Mouse (Mus musculus) lung, embryonic 16.5 days (tissue): ENCODE data around the gene Topbp1. TPM values are rescaled to one million over a fixed set of nuclear protein-coding genes. Genes with fewer than 3 reads are reported as not detected.

ENCODE experiments used
- ATAC-seq: fragments of 200-750 bp; cut with Nextera tagmentation; 2 replicates; pipeline ENCODE4 v1.8.0; 2017; ENCODE audit warnings: low read depth, mild to moderate bottlenecking, moderate library complexity
- H3K27ac ChIP-seq: fragments of 300-500 bp; sonication (generic); 2 replicates; pipeline ENCODE4 v1.5.1; 2014; ENCODE audit warnings: mild to moderate bottlenecking, control low read depth, low read length
- H3K27me3 ChIP-seq: fragments of 300-500 bp; sonication (generic); 2 replicates; pipeline ENCODE4 v1.6.1; 2014; ENCODE audit warnings: low read depth, low read length, mixed read lengths; ENCODE audit not compliant: control insufficient read depth, insufficient read depth
- H3K36me3 ChIP-seq: fragments of 300-500 bp; sonication (generic); 2 replicates; pipeline ENCODE4 v1.6.1; 2014; ENCODE audit warnings: low read length; ENCODE audit not compliant: control insufficient read depth, insufficient read depth
- H3K4me1 ChIP-seq: fragments of 300-500 bp; sonication (generic); replicated peaks from 2 replicates; pipeline ENCODE4 v1.6.1; 2014; ENCODE audit warnings: low read length, mixed read lengths; ENCODE audit not compliant: control insufficient read depth, insufficient read depth
- H3K4me2 ChIP-seq: fragments of 300-500 bp; sonication (generic); 2 replicates; pipeline ENCODE4 v1.6.1; 2014; ENCODE audit warnings: low read depth, low read length, control low read depth
- H3K4me3 ChIP-seq: fragments of 300-500 bp; sonication (generic); 2 replicates; pipeline ENCODE4 v1.5.1; 2014; ENCODE audit warnings: mild to moderate bottlenecking, low read length, control low read depth
- H3K9ac ChIP-seq: fragments of 300-500 bp; sonication (generic); 2 replicates; pipeline ENCODE4 v1.6.1; 2014; ENCODE audit warnings: low read length, control low read depth
- H3K9me3 ChIP-seq: fragments of 300-500 bp; sonication (generic); 2 replicates; pipeline ENCODE4 v1.6.1; 2016; ENCODE audit warnings: low read length; ENCODE audit not compliant: control insufficient read depth
- WGBS: fragments of 180-500 bp; shearing (Covaris S2); extraction: QIAGEN DNeasy Blood & Tissue Kit; methylation state at CpG from one replicate; pipeline ENCODE4 v1.1.7; 2014; 5-methylcytosine and 5-hydroxymethylcytosine counted together
- polyA plus RNA-seq: library from polyadenylated mRNA; unstranded; fragments of >200 nt; fragmentation: Nextera tagmentation; extraction: Ambion mirVana; gene quantifications from 2 replicates; pipeline ENCODE4 v1.2.1, GENCODE M21; 2015

Topbp1 gene
- 57.7 and 64.0 TPM in 2 replicates for polyA plus RNA-seq

DNA sequence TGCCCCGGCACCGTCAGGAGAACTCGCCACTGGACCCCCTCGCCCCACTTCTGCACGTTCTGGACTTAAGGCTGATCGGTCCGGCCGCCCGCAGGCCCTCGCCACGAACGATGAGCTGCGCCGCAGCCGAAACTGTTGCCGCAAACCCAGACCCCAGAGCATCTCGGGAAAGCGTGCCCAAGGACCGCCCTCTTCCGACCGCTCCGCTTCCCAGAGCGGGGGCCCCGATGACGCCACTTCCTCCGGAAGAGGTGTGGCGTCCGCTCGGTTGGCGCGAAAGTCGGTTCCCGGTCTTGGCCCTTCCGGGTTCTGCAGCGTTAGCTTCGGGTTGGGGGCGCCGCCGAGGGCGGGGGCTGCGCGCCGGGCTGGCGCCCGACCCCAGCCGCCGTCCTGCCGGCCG lies at the start of gene Topbp1, which contains the start of gene 1300017J02Rik:
TSS of gene Topbp1 (plus strand) at position 289 of the 400 bp plus-strand sequence.
TSS of gene 1300017J02Rik (minus strand) at position 156 of the 400 bp plus-strand sequence.
- Histone ChIP-seq H3K27me3 (no peaks in the 10 kb centered on the region), H3K4me1 (peaks cover 17% of the 10 kb centered on the region), H3K9me3 (no peaks in the 10 kb centered on the region), H3K27ac (peak within 1 kb of the TSS; percentile 88), H3K36me3 (peaks cover 12% of the 10 kb centered on the region), H3K4me3 (peak within 1 kb of the TSS; percentile 86), H3K9ac (peak within 1 kb of the TSS; percentile 94), H3K4me2 (peak within 1 kb of the TSS; percentile 72)
- ATAC-seq: peak; percentile 97
- WGBS: under 1% methylated on average over 33 of the region's 49 CpGs

DNA sequence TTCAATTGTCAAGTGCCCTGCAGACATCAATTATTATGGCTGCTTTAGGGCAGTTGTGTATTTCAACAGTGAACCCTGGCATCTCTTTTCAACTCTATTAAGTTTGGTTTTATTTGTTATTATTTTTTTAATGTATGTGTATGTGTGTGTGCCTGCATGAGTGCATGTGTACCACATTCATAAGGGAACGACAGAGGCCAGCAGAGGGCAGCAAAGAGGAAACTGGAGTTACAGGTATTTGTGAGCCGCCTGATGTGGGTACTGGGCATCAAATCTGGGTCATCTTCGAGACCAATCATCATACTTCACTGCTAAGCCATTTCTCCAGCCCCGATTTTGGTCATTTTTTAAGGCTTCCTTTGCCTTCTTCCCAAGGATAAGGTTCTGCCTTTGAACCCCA lies 39.2 kb upstream of the Topbp1 start:
- no peak for ATAC-seq
- 85% methylated on average over 4 of the region's 4 CpGs for WGBS

DNA sequence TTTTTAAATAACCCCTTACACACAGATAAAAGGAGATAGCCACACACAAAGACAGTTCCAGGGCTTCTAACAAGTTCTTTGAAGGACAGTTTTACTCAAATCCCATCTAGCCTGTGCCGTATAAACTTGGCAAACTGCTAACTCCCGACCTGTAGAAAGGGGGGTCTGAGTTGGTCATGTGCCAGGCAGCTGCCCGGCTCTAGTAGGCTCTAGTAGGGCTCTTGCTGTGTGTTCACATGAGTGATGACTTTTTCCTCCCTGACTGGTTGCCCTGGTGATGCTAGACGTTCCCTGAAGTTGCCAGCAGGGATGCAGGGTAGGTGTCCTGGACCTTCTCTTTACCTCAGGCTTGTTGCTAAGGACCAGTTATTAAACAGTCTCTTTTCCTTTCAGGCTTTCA lies 33.9 kb upstream of the Topbp1 start:
- Histone ChIP-seq H3K4me2 (no peak overlapping the region), H3K9ac (no peak overlapping the region), H3K27ac (no peak overlapping the region), H3K4me1 (no peaks in the 10 kb centered on the region), H3K27me3 (no peaks in the 10 kb centered on the region), H3K36me3 (no peaks in the 10 kb centered on the region), H3K9me3 (no peaks in the 10 kb centered on the region), H3K4me3 (no peak overlapping the region)
- 5% methylated on average over 4 of the region's 4 CpGs for WGBS
- no peak for ATAC-seq

More for the DNA sequence above, 39.2 kb upstream of the Topbp1 start:
- no peaks in the 10 kb centered on the region for H3K9me3 ChIP-seq
- H3K4me2 ChIP-seq: no peak overlapping the region
- H3K4me1 ChIP-seq: no peaks in the 10 kb centered on the region
- H3K27ac ChIP-seq: no peak overlapping the region
- H3K4me3 ChIP-seq: no peak overlapping the region
- no peak overlapping the region for H3K9ac ChIP-seq
- no peaks in the 10 kb centered on the region for H3K27me3 ChIP-seq
- no peaks in the 10 kb centered on the region for H3K36me3 ChIP-seq

DNA sequence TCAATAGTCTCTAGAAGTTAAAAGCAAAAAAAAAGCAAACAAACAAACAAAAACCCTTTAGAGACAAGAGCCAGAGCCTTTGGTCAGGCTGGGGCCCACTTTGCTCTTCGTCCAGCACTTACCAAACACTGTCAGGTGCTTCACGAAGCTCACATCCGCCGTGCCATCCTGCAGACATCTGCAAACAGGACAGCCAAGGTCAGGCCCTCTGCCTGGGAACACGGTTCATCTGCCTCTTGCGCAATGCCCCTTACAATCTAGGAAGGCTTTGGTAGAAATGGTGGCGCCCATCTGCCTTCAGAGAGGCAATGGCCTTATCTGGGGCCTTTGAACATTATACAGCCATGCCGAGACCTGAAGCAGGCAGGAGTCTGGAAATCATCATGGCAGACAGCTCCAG lies 30.2 kb upstream of the Topbp1 start:
- H3K4me3 ChIP-seq: no peak overlapping the region
- H3K36me3 ChIP-seq: no peaks in the 10 kb centered on the region
- no peaks in the 10 kb centered on the region for H3K27me3 ChIP-seq
- no peaks in the 10 kb centered on the region for H3K9me3 ChIP-seq
- no peak overlapping the region for H3K27ac ChIP-seq
- no peak for ATAC-seq
- 68% methylated on average over 8 of the region's 8 CpGs for WGBS
- no peaks in the 10 kb centered on the region for H3K4me1 ChIP-seq
- H3K4me2 ChIP-seq: no peak overlapping the region
- no peak overlapping the region for H3K9ac ChIP-seq

DNA sequence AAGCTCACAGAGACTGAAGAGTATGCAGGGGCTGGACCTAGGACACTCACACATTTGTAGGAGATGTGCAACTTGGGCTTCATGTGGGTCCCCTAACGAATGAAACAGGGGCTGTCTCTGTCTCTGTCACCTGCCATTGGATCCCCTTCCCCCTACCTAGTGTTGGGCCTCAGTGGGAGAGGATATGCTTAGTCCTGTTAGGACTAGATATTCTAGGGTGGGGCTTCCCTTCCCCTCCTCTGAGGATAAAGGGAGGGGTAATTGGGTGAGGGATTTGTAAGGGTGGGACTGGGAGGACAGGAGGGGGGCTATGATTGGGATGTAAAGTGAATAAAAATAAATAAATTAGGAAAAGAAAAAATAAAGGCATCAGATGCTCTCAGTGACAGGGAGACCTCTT lies 29.3 kb upstream of the Topbp1 start:
- H3K9me3 ChIP-seq: no peaks in the 10 kb centered on the region
- no peak for ATAC-seq
- no peak overlapping the region for H3K4me3 ChIP-seq
- no peak overlapping the region for H3K4me2 ChIP-seq
- no peak overlapping the region for H3K9ac ChIP-seq
- H3K27me3 ChIP-seq: no peaks in the 10 kb centered on the region
- H3K27ac ChIP-seq: no peak overlapping the region
- H3K4me1 ChIP-seq: no peaks in the 10 kb centered on the region
- no peaks in the 10 kb centered on the region for H3K36me3 ChIP-seq
- 67% methylated on average over 1 of the region's 1 CpGs for WGBS

DNA sequence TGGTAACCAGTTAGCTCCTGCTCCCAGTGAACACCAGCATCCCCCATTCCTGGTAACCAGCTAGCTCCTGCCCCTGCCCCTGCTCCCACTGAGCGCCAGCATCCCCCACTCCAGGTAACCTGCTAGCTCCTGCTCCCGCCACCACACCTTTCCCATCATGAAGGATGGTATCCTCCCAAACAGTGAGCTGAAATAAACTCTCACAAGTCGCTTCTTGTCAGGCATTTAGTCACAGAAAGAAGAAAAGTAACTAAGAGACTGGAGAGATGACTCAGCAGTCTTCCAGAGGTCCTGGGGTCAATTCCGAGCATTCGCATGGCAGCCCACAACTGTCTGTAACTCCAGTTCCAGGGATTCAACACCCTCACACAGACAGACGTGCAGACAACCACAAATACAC lies 28.1 kb upstream of the Topbp1 start:
- no peaks in the 10 kb centered on the region for H3K27me3 ChIP-seq
- no peak for ATAC-seq
- H3K4me2 ChIP-seq: no peak overlapping the region
- no peak overlapping the region for H3K4me3 ChIP-seq
- 77% methylated on average over 6 of the region's 6 CpGs for WGBS
- no peaks in the 10 kb centered on the region for H3K9me3 ChIP-seq
- H3K9ac ChIP-seq: no peak overlapping the region
- no peaks in the 10 kb centered on the region for H3K36me3 ChIP-seq
- no peaks in the 10 kb centered on the region for H3K4me1 ChIP-seq
- H3K27ac ChIP-seq: no peak overlapping the region

DNA sequence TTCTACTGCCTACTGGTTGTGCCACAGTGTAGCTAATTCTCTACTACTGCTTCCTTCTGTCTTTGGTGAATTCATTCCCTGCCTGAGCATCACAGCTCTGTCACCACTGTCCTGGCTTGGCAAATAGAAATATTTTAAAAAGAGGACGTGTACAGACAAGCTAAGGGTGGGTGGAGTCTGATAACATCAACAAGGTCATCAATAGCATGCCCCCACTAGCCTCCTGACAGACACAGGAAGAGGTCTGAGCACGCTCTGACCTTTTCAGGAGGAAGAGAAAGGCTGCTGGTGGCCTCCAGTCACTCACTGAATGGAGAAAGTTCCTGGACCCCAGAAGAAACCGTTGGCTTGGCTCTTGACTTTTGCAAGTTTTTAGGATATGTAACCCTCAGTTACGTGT lies 18.6 kb upstream of the Topbp1 start:
- WGBS: 36% methylated on average over 4 of the region's 4 CpGs
- Histone ChIP-seq H3K9ac (no peak overlapping the region), H3K27me3 (no peaks in the 10 kb centered on the region), H3K36me3 (no peaks in the 10 kb centered on the region), H3K9me3 (no peaks in the 10 kb centered on the region), H3K4me2 (no peak overlapping the region), H3K27ac (no peak overlapping the region), H3K4me3 (no peak overlapping the region), H3K4me1 (no peaks in the 10 kb centered on the region)
- ATAC-seq: no peak

DNA sequence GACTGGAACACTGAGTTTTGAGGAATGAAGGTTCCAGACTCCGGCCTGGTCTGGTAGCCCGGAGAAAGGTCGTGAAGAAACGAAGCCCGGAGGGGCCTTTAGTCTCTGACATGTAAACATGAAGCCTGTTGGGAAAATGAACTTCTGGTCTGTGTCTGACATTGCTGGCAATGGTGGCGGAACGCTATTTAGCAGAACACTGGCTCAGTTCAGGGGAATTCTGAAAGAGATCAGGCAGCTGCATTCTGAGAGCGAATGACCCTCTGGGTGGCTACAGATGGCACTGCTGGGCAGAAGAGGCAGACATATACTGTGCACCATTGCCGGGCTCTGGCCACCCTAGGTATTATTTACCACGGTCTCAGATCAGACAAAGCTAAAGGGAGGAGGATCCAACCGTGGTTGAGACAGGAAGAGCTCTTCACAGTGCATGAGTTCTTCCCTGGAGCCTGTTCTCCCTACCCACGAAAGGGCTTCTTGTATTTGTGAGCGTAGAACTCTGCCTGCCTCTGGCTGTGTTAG lies 18.1 kb upstream of the Topbp1 start:
- Histone ChIP-seq H3K4me2 (no peak overlapping the region), H3K4me1 (no peaks in the 10 kb centered on the region), H3K36me3 (no peaks in the 10 kb centered on the region), H3K9me3 (no peaks in the 10 kb centered on the region), H3K4me3 (no peak overlapping the region), H3K27ac (no peak overlapping the region), H3K27me3 (no peaks in the 10 kb centered on the region), H3K9ac (no peak overlapping the region)
- no peak for ATAC-seq
- WGBS: 60% methylated on average over 13 of the region's 13 CpGs

DNA sequence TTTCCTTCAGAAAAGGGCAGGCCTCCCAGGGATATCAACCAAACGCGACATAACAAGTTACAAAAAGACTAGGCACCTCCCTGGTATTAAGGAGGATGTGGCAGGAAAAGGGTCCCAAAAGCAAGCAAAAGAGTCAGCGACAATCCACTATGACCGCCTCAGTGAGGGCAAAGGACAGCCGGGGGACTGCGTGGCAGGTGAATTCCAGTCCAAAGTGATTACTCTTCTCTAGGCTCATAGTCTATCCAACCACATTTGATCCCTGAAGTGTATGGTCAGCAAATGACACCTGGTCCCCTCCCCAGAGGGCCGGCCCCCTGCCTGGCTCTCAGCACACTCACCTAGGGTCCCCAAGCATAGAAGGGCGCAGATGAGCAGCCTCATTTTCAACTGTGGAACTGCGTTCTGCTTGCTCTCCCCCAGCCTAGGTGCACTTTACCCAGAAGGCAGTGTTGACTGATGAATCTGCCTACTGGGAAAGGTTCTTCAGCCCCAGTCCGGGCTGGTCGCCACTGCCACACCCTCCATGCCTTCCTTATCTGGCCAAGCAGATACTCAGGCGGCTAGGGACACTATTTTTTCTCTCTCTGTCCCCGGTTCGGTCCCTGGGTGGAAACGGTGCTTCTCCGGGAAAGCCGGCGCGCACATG lies 17.1 kb upstream of the Topbp1 start:
- no peak overlapping the region for H3K9ac ChIP-seq

More for the DNA sequence above, 17.1 kb upstream of the Topbp1 start:
- no peaks in the 10 kb centered on the region for H3K36me3 ChIP-seq
- no peaks in the 10 kb centered on the region for H3K9me3 ChIP-seq
- H3K4me2 ChIP-seq: no peak overlapping the region
- no peaks in the 10 kb centered on the region for H3K27me3 ChIP-seq
- H3K27ac ChIP-seq: no peak overlapping the region
- ATAC-seq: no peak
- no peaks in the 10 kb centered on the region for H3K4me1 ChIP-seq
- WGBS: 70% methylated on average over 19 of the region's 19 CpGs
- H3K4me3 ChIP-seq: no peak overlapping the region
